Mouse (Mus musculus): ENCODE measurements around the gene Alpk3. TPM values are rescaled to one million over a fixed set of nuclear protein-coding genes. Genes with fewer than 3 reads are reported as not detected.

The Alpk3 gene
- total and polyA plus RNA-seq, 3 experiments: under 0.01 to 0.03 TPM; not detected in 1

GRCm38 (mm10) chr7:81112686-81113360, 55.4 kb downstream of the Alpk3 start:
- H3K9me3 ChIP-seq (replicated peaks; ENCODE audit: insufficient read depth, low read length): no peaks in the 10 kb centered on the region

GRCm38 (mm10) chr7:81114555-81114954, 57.2 kb downstream of the Alpk3 start, which contains the start of gene Slc28a1:
Gene Slc28a1, plus strand, starts transcription at chr7:81114799.
- H3K27me3 ChIP-seq (ENCODE audit: control insufficient read depth in 1 of 2, insufficient read depth in 2 of 2, low read length in 2 of 2): peaks cover 9 to 12% of the 10 kb centered on the region in 2 experiments
- no peaks in the 10 kb centered on the region for H3K79me2 ChIP-seq (ENCODE audit: control insufficient read depth, insufficient read depth, low read length, poor library complexity)
- no peak within 1 kb of the TSS for H3K4me3 ChIP-seq (ENCODE audit: control insufficient read depth in 1 of 2, insufficient read depth in 1 of 2, low read depth in 2 of 2, low read length in 2 of 2)
- H3K36me3 ChIP-seq (ENCODE audit: control insufficient read depth in 1 of 2, insufficient read depth in 2 of 2, low read length in 2 of 2): no peaks in the 10 kb centered on the region
- no peak for DNase-seq (ENCODE audit: low read depth, low spot score)
- no peak for TF ChIP-seq ZKSCAN1 (IDR thresholded peaks at IDR 0.05; ENCODE audit: low read depth, low read length)
- TF ChIP-seq ETS1 (IDR thresholded peaks at IDR 0.05; ENCODE audit: low read depth, low read length): no peak
- no peak for TF ChIP-seq MAX (IDR thresholded peaks at IDR 0.05; ENCODE audit: low read length)
- no peak for TF ChIP-seq ZC3H11A (IDR thresholded peaks at IDR 0.05; ENCODE audit: low read depth, low read length)
- TF ChIP-seq ZNF384 (IDR thresholded peaks at IDR 0.05; ENCODE audit: low read depth, low read length): no peak
- no peak for TF ChIP-seq ELF1 (IDR thresholded peaks at IDR 0.05; ENCODE audit: low read depth, low read length)
- no peak for TF ChIP-seq MAFK (IDR thresholded peaks at IDR 0.05; ENCODE audit: borderline replicate concordance, low read depth, low read length)
- TF ChIP-seq CHD1 (IDR thresholded peaks at IDR 0.05; ENCODE audit: low read depth, low read length): no peak
- TF ChIP-seq UBTF (IDR thresholded peaks at IDR 0.05; ENCODE audit: borderline replicate concordance, insufficient read depth, low read depth, low read length): no peak
- H3K4me1 ChIP-seq (ENCODE audit: control insufficient read depth in 1 of 2, insufficient read depth in 2 of 2, low read length in 2 of 2): no peaks in the 10 kb centered on the region
- H3K9me3 ChIP-seq (replicated peaks; ENCODE audit: insufficient read depth, low read length): no peaks in the 10 kb centered on the region
- no peak within 1 kb of the TSS for H3K27ac ChIP-seq (ENCODE audit: control insufficient read depth, low read depth, low read length)
- H3K9ac ChIP-seq (ENCODE audit: control insufficient read depth, low read depth, low read length, poor library complexity, severe bottlenecking): no peak within 1 kb of the TSS

More at GRCm38 (mm10) chr7:81112686-81113360, 55.4 kb downstream of the Alpk3 start:
- Histone ChIP-seq H3K79me2 (ENCODE audit: control insufficient read depth, insufficient read depth, low read length, poor library complexity) (no peaks in the 10 kb centered on the region), H3K9ac (ENCODE audit: control insufficient read depth, low read depth, low read length, poor library complexity, severe bottlenecking) (no peak overlapping the region), H3K27me3 (ENCODE audit: control insufficient read depth in 1 of 2, insufficient read depth in 2 of 2, low read length in 2 of 2) (peaks cover 9 to 12% of the 10 kb centered on the region in 2 experiments), H3K36me3 (ENCODE audit: control insufficient read depth in 1 of 2, insufficient read depth in 2 of 2, low read length in 2 of 2) (no peaks in the 10 kb centered on the region), H3K4me3 (ENCODE audit: control insufficient read depth in 1 of 2, insufficient read depth in 1 of 2, low read depth in 2 of 2, low read length in 2 of 2) (no peak overlapping the region), H3K4me1 (ENCODE audit: control insufficient read depth in 1 of 2, insufficient read depth in 2 of 2, low read length in 2 of 2) (no peaks in the 10 kb centered on the region), H3K27ac (ENCODE audit: control insufficient read depth, low read depth, low read length) (no peak overlapping the region)
- TF ChIP-seq ZNF384 (IDR thresholded peaks at IDR 0.05; ENCODE audit: low read depth, low read length) (no peak), SIN3A (IDR thresholded peaks at IDR 0.05; ENCODE audit: low read length) (no peak), USF1 (IDR thresholded peaks at IDR 0.05; ENCODE audit: low read depth, low read length) (no peak), POLR2AphosphoS5 (IDR thresholded peaks at IDR 0.05; ENCODE audit: borderline replicate concordance, low read depth, low read length) (no peak), E2F4 (IDR thresholded peaks at IDR 0.05; ENCODE audit: borderline replicate concordance, low read depth, low read length) (no peak), TAL1 (IDR thresholded peaks at IDR 0.05; ENCODE audit: low read length) (no peak), POLR2A (IDR thresholded peaks at IDR 0.05; ENCODE audit: control insufficient read depth in 1 of 2, insufficient read depth in 1 of 2, low read depth in 1 of 2, low read length in 2 of 2, poor library complexity in 1 of 2) (no peak), HCFC1 (IDR thresholded peaks at IDR 0.05; ENCODE audit: low read depth, low read length) (no peak), TCF12 (IDR thresholded peaks at IDR 0.05; ENCODE audit: low read depth, low read length) (no peak)
- no peak for DNase-seq (ENCODE audit: low read depth, low spot score)

Data from MEL (cell line).